Mouse (Mus musculus): ENCODE data around the gene Plk5. TPM values are rescaled to one million over a fixed set of nuclear protein-coding genes. Genes with fewer than 3 reads are reported as not detected.

The Plk5 gene
- polyA plus RNA-seq, 1 experiment from 2014 or later, result 1.0 TPM

- Histone ChIP-seq H3K27me3 (replicated peaks; ENCODE audit: insufficient read depth, low read length) (no peaks in the 10 kb centered on the region), H3K27ac (ENCODE audit: low read length) (no peak overlapping the region), H3K9ac (replicated peaks; ENCODE audit: low read depth) (no peak overlapping the region), H3K4me2 (replicated peaks; ENCODE audit: low read depth, low read length) (no peak overlapping the region), H3K9me3 (ENCODE audit: low read length) (no peaks in the 10 kb centered on the region), H3K4me1 (ENCODE audit: insufficient read depth, low read depth, low read length) (peaks cover 20% of the 10 kb centered on the region; the same call in 1 of the 2 replicates), H3K36me3 (ENCODE audit: insufficient read depth, low read length) (peaks cover 19% of the 10 kb centered on the region; the same call in 1 of the 2 replicates), H3K4me3 (ENCODE audit: low read depth, low read length) (no peak overlapping the region)
- ATAC-seq (no peak), DNase-seq (ENCODE audit: low spot score) (no peak)
- 42% methylated on average over 4 of the region's 4 CpGs for WGBS
- no peak for TF ChIP-seq EP300 (IDR thresholded peaks at IDR 0.05)
- peak; percentile 49 for TF ChIP-seq CTCF (IDR thresholded peaks at IDR 0.05)
Measured at GRCm38 (mm10) chr10:80383431-80383830, 27.2 kb downstream of the Plk5 start.

- Histone ChIP-seq H3K4me2 (replicated peaks; ENCODE audit: low read depth, low read length) (no peak overlapping the region), H3K27me3 (replicated peaks; ENCODE audit: insufficient read depth, low read length) (no peaks in the 10 kb centered on the region), H3K27ac (ENCODE audit: low read length) (no peak overlapping the region), H3K4me1 (ENCODE audit: insufficient read depth, low read depth, low read length) (peaks cover 20% of the 10 kb centered on the region; the same call in 1 of the 2 replicates), H3K9ac (replicated peaks; ENCODE audit: low read depth) (no peak overlapping the region), H3K4me3 (ENCODE audit: low read depth, low read length) (no peak overlapping the region), H3K36me3 (ENCODE audit: insufficient read depth, low read length) (peaks cover 19% of the 10 kb centered on the region; the same call in 1 of the 2 replicates), H3K9me3 (ENCODE audit: low read length) (no peaks in the 10 kb centered on the region)
- DNase-seq (ENCODE audit: low spot score) (no peak), ATAC-seq (no peak)
- TF ChIP-seq EP300 (IDR thresholded peaks at IDR 0.05) (no peak), CTCF (IDR thresholded peaks at IDR 0.05) (no peak)
- WGBS, result 82% methylated on average over 4 of the region's 4 CpGs
Measured at GRCm38 (mm10) chr10:80384115-80384639, 27.9 kb downstream of the Plk5 start.

DNA sequence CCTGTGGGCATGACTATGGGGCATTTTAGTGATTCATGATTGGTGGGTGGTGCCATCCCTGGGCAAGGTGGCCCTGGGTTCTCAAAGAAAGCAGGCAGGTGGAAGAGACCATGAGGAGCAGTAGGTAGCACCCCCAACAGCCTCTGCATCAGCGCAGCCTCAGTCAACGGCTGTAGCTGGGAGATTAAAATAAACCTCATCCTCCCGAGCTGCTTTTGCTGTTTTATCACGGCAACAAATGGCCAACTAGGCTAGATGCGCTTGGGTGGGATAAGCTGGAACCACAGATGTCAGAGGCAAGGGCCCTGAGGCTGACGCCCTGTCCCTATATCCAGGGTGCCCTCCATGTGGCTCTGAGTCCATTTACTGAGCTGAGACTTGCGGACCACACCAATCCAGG, 28.4 kb downstream of the Plk5 start:
- WGBS, result 62% methylated on average over 7 of the region's 7 CpGs
- no peak overlapping the region for H3K9ac ChIP-seq (replicated peaks; ENCODE audit: low read depth)
- no peaks in the 10 kb centered on the region for H3K27me3 ChIP-seq (replicated peaks; ENCODE audit: insufficient read depth, low read length)
- peaks cover 20% of the 10 kb centered on the region; the same call in 1 of the 2 replicates for H3K4me1 ChIP-seq (ENCODE audit: insufficient read depth, low read depth, low read length)
- ATAC-seq, result no peak
- TF ChIP-seq EP300 (IDR thresholded peaks at IDR 0.05) (no peak), CTCF (IDR thresholded peaks at IDR 0.05) (no peak)
- H3K9me3 ChIP-seq (ENCODE audit: low read length), result no peaks in the 10 kb centered on the region
- H3K4me2 ChIP-seq (replicated peaks; ENCODE audit: low read depth, low read length), result peak overlapping the region; percentile 92; the same call in 1 of the 2 replicates
- H3K27ac ChIP-seq (ENCODE audit: low read length), result no peak overlapping the region
- peaks cover 19% of the 10 kb centered on the region; the same call in 1 of the 2 replicates for H3K36me3 ChIP-seq (ENCODE audit: insufficient read depth, low read length)
- DNase-seq (ENCODE audit: low spot score), result no peak
- H3K4me3 ChIP-seq (ENCODE audit: low read depth, low read length), result no peak overlapping the region

GRCm38 (mm10) chr10:80385310-80385709, 29.1 kb downstream of the Plk5 start:
- Histone ChIP-seq H3K9ac (replicated peaks; ENCODE audit: low read depth) (peak overlapping the region; percentile 78; the same call in 1 of the 2 replicates), H3K9me3 (ENCODE audit: low read length) (no peaks in the 10 kb centered on the region), H3K36me3 (ENCODE audit: insufficient read depth, low read length) (peaks cover 19% of the 10 kb centered on the region; the same call in 1 of the 2 replicates), H3K4me1 (ENCODE audit: insufficient read depth, low read depth, low read length) (peaks cover 20% of the 10 kb centered on the region; the same call in 1 of the 2 replicates), H3K4me2 (replicated peaks; ENCODE audit: low read depth, low read length) (peak overlapping the region; percentile 92), H3K27ac (ENCODE audit: low read length) (no peak overlapping the region), H3K4me3 (ENCODE audit: low read depth, low read length) (peak overlapping the region; percentile 79), H3K27me3 (replicated peaks; ENCODE audit: insufficient read depth, low read length) (no peaks in the 10 kb centered on the region)
- no peak for DNase-seq (ENCODE audit: low spot score)
- TF ChIP-seq EP300 (IDR thresholded peaks at IDR 0.05), result no peak
- no peak for TF ChIP-seq CTCF (IDR thresholded peaks at IDR 0.05)
- ATAC-seq, result no peak
- 13% methylated on average over 7 of the region's 7 CpGs for WGBS

DNA sequence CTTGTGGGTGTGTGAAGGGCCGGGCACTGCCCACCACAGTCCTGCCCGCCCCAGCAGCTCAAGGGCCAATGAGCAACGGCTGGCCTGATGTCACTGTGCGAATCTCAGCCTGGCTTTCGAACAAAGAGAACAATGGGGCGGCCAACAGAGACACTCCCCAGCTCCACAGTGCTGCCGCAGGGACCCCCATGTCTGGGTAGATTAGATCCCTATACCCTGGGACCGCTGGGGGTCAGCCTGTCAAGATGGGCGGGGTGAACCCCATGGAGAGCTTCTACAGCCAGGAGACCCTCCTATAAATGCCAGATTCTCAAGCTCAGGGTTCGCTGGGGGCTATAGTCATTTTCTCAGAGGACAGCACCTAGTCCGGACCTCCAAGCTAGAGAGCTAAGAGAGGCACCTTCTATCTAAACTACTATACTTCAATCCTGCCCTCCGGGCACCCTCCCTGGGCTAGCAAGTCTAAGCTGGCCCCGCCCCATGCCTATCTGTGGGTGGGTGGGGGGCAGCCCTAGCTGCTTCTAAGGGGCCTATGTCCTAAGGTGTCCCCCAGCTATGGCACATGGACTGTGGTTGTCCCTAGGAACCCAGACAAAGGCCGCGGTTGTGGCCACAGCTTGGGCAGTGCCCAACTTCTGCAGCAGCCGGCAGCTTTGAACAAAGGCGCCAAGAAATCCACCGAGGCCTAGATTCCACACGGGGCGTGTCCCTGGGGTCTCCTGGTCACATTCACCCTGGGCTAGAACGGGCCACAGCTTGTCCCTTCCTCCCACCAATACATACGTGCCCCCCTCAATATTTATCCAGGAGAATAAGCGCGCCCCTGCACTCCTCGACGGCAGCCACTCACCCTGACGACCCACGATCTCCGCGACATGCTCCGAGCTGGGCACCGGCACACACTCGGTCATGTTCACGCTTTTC, 29.8 kb downstream of the Plk5 start:
- 3% methylated on average over 34 of the region's 34 CpGs for WGBS
- peaks cover 13% of the 10 kb centered on the region; the same call in 1 of the 2 replicates for H3K36me3 ChIP-seq (ENCODE audit: insufficient read depth, low read length)
- peak; percentile 45 for ATAC-seq
- H3K4me2 ChIP-seq (replicated peaks; ENCODE audit: low read depth, low read length), result peak overlapping the region; percentile 92
- H3K27me3 ChIP-seq (replicated peaks; ENCODE audit: insufficient read depth, low read length), result no peaks in the 10 kb centered on the region
- peaks cover 20% of the 10 kb centered on the region; the same call in 1 of the 2 replicates for H3K4me1 ChIP-seq (ENCODE audit: insufficient read depth, low read depth, low read length)
- peak overlapping the region; percentile 76 for H3K27ac ChIP-seq (ENCODE audit: low read length)
- H3K9me3 ChIP-seq (ENCODE audit: low read length), result no peaks in the 10 kb centered on the region
- peak overlapping the region; percentile 79 for H3K4me3 ChIP-seq (ENCODE audit: low read depth, low read length)
- peak overlapping the region; percentile 78 for H3K9ac ChIP-seq (replicated peaks; ENCODE audit: low read depth)
- no peak for TF ChIP-seq EP300 (IDR thresholded peaks at IDR 0.05)
- DNase-seq (ENCODE audit: low spot score), result peak; percentile 75

Measured in lung, postnatal 0 days (tissue).